Mouse (Mus musculus): ENCODE data around the gene Lrrc8d.

Gene Lrrc8d

DNA sequence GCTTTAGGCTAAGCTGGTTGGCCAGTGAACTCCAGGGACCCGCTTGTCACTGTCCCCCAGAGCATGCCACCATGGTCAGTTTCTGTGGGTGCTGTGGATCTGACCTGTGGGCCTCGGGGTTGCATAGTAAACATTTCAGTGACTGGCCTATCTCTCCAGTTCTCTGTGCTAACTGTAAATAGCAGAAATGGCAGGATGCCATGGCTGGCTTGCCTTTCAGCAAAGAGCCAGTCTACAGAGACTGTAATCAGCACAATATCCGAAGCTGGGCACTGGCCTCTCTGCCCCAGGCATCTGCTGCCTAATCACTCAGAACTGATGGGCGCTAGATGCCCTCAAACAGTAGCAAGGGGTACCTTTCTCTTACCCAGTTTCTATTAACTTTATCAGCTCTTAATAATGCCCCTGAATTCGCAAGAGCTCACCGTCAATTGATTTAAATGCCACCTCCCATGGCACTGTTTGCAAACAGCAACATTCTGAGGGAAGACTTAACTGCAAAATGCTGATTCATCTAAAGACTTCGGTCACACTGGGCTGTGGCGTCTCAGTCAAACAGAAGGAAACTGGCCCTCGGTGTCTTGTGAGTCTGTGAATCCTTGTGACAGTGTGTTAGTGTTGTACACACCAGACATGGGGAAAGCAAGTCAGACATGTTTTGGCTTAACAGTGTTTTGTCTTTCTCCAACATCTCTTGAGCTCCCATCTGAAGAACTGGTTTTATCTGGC, 117.6 kb downstream of the Lrrc8d start:
- DNase-seq (ENCODE audit: low read depth, low spot score): no peak

DNA sequence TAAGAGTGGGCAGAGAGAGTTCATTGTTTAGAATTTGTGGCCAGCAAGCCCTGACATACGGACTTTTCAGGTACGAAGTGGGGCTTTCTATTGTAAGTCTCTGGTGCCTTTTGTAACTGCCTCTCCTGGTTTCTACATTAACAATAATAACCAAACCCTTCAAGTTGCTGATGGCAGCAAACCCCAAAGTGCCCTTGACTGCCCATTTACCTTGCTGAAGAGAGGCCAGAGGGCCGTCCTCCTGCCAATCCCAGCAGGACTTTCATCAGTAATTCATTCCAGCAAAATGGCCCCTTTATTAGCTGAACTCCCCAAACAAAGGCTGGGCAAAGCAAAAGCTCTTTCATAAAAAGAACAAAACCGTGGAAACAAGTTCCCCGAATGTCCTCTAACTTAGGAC, 118.6 kb downstream of the Lrrc8d start:
- no peak for DNase-seq (ENCODE audit: low read depth, low spot score)

DNA sequence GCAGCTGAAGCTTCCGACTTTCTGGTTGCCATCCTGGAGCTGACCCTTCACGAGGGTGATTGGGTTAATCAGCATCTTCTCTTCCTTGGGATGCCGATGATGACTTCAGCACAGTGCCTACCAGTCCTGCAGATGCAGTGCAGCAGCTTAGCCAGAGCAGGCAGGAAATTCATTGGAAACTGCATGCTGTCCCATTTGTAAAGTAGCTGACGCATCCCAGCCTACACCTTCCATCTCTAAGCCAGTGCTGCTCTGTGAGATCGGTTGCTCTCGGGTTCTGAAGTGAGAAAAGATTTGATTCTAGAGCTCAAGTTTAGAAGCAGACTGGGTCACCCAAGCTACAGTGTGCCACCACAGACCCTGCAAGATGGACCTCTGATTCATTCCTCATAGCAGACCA, 121.6 kb downstream of the Lrrc8d start:
- DNase-seq (ENCODE audit: low read depth, low spot score): no peak

DNA sequence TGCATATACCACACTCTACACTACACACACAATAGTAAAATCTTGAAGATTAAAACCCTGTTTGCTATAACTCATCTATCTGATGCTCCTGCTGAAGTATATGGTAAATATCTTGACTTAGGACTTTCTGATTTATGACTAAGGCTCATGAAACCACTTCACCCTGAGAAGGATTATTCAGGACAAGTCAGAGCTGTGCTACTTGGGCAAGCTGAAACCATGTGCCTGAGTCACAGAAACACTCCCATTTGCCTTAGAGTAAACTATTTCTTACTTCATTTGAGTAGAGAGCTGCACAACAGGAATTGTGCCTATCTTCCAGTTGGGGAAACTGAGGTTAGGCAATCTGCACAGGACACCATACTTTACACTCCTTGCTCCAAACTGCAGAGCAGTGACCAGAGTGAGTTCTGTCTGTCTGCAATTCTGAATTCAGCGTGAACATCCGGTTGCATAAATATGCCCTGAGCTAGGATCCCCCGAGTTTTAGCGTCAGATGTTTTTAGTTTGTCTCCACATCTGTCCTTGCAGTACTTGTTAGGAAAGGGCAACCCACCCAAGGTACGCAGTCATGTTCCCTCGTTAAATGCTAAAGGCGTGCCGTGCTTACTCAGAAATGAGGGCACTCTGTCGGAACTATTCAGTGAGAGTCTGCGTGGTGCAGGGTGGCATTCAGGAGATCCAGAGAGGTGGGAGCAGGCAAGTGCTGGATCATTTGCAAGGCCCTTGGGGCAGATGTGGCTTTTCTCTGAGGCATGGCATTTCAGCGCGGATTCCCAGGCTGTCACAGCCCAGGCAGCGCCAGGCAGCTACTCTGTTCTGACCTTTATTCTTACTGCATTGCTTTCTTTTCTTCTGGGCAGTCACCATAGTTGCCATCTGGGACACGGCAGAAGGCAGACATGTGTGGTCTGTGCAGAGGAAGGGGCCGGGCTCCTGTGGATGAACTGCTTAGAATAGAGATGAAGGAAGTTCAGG, 123.0 kb downstream of the Lrrc8d start:
- no peak for DNase-seq (ENCODE audit: low read depth, low spot score)

DNA sequence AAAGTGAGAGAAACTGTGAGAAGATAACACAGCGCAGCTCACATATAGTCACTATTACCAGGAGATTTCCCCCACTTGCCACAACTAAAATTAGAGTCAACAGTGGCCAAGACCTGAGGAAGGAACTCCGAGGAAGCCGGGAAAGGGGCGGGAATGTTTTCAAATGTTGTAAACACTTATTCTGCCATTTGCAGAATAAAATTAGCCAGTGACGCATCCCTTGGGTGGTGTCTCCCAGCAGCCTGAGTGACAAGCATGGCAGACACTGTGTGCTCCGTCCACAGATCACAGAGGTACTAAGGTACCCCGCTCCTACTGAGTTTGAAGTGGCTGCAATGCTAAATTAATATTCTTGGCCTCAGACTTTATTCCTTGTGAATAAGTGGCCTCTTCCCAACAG, 124.5 kb downstream of the Lrrc8d start:
- no peak for DNase-seq (ENCODE audit: low read depth, low spot score)

DNA sequence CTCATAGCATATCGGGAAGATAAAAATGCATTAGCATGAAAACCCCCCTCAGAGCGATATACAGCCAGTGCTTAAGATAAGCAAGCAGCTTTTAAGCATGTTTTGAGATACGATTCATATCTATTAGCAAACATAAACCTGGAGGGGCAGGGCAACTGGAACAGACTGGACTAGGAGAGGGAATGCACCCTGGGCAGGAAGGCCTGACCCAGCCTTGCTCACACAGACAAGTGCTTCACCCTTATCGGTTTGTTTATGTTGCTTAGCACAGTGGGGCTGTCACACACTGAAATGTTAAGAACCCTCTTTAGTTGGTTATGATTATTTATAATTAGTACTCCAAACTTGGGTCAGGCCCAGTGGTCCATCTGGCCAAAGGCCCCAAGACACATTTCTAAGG, 125.1 kb downstream of the Lrrc8d start:
- no peak for DNase-seq (ENCODE audit: low read depth, low spot score)

DNA sequence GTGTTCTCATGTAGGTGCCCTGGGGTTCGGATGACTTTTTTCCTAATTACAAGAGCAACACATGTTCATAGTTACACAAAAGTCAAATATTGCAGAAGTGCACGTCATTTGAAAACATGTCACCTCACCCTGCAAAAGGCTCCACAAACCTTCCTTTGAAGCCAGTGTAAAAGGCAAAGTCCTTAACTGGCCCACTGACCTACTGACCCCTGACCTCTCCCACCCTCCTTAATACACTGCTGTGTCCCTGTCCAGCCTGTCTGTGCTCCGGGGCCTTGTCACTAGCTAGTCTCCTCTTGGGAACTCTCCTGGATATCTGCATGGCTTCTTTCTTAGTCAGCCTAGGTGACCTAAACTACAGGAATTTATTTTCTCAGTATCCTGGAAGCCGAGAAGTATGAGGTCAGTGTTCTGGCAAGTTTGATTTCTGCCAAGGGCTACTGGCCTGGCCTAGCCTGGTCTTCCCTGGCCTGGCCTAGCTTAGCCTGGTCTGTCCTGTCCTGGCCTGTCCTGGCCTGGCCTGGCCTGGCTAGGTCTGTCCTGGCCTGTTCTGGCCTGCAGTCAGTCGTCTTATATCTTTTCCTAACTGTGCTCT, 127.2 kb downstream of the Lrrc8d start:
- no peak for DNase-seq (ENCODE audit: low read depth, low spot score)

DNA sequence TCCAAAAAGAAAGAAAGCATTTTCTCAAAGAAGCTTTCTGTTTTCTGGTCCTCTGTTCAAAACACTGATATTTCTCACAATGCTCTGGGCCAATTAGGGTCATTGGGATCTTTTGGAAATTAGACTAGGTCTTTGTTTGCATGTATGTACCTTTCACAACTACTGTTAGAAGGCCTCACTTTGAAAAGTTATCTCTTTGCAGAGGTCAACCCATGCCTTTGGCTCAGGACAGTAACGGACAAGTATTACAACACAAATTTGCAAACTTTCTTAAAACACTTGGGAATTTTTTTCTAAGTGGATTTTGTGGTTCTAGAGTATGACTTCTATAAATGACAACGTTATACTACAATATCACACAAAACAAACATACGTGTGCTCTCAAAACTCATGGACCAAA, 128.3 kb downstream of the Lrrc8d start:
- no peak for DNase-seq (ENCODE audit: low read depth, low spot score)

DNA sequence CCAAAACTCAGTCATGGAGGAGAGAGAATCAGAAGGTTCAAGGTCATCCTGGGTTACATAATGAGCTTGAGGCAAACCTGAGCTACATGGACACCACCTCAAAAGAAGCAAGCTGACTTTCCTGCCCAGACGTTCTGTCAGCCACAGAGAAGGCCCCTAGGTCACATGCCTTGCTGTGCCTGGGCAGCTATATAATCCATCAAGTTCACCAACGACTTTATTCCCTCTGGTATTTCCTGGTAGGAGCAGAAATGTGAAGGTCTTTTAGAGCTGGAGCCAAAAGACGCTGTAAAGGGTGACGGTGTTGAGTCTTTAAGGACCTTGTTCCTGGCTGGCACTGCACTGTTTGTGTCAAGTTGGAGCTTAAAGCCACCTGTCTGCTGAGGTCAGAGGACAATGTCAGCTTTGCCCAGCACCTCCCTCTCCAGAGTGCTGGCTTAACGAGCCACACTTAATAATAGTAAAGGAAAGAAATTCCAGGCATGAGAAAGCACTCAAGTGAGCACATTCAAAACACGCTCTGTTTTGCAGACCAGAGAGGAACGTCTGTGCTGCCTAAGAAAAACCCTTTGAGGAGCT, 129.3 kb downstream of the Lrrc8d start:
- DNase-seq (ENCODE audit: low read depth, low spot score): no peak

DNA sequence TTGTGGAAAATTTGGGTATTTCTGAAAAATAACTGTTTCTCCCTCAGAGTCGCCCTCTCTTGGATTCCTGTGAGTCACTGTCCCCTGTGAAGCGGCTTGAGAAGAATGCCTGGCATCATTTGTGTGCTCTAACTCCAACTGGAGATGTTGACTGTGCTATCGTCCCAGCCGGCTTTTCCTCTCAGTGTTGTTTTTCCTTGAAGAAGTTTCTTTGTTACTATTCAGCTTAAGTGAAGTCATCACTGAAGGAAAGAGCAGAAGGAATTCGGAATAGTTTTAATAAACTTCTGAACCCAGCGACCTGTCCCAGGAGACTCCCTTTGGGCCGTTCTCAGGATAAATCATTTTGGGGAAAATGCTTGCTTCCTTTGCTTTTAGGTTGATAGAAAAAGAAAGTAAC, 132.4 kb downstream of the Lrrc8d start:
- DNase-seq (ENCODE audit: low read depth, low spot score): no peak

DNA sequence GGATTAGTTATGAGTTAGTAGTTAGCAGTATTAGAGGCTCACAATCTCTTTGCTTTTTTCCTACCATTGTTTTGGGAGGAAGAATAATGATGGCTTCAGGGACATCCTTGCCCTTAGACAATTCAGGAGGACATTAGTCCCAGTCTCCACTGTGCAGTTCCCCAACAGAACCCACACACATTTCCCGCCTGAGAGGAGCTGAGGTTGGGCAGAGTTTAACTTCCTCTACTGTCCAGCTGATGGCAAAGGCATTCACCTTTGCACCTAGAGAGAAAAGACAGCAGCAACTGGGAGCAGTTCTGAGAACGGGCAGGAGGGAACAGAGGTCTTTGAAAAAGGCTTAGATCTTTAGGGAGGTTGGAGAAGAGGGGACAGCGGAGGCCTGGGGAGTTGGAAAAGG, 134.2 kb downstream of the Lrrc8d start:
- no peak for DNase-seq (ENCODE audit: low read depth, low spot score)

DNA sequence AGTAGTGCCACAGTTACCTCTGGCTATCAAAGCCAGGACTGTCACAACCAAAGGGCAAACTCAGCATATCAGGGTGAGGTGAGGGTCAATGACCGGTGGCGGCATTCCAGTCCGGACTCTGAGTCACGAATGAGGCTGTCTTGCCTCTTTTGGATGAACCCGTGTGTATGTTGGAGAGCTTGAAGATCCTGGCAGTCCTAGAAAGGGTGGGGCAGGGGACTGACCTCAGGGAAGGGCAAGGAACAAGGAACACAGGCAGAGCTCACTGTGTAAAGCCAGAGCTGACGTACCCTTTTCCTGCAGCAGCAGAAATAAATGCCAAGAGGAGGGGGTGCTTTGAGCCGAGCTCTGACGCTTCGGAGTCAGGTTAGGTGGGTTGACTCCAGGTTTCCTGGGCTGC, 136.2 kb downstream of the Lrrc8d start:
- DNase-seq (ENCODE audit: low read depth, low spot score): no peak

DNA sequence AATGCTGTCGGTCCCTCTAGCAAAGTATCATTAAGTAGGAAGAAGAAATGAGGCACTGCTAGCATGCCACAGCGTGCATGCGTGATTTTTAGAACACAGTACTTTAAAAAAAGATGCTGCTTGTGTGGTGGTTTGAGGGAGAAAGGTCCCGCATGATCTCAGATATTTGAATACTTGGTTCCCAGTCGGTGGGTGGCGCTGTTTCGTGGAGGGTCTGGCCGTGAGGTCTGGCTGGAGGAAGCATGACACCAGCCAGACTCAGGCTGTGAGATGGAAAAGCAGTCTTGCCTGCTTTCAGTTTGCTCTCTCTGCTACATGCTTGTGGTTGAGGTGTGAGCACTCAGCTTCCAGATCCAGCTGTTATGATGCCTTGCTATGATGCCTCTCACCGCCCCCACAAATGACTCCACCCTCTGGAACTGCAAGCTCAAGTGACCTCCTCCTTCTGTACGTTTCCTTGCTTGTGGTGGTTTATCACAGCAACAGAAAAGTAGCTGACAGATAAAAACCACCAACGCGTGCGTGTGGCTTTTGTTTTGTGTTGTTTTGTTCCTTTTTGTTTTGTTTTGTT, 140.1 kb downstream of the Lrrc8d start:
- DNase-seq (ENCODE audit: low read depth, low spot score): no peak

DNA sequence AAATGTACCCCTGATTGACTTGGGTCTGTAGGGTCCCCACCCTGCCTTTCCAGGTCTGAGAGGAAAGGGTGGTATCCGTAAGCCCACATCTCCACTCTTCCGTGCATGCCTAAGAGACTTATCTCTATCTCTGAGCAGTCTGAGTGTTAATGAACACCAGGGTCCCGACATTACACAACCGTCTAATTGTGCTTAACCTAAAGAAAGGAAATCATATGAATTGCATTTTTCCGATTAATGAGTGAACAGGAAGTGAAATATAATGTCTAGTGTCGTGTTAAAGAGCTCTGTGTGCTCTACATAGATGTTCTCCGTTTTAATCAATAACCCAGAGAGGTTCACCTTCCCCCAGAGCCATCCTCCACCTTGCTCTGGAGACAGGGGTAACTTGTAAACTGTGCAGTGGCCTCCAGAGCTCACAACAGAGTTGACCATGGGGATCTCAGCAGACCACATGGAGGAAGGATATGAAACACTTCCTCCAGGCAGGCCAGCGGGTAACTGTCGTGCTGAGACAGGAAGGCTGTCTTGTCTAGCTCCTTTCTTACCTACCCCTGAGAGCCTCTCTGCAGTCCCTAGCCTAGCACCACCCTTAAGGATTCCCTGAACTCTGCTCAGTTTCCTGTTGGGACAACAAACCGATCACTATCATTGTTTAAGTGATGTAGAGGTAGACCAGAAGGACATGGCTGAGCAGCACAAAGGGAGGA, 144.4 kb downstream of the Lrrc8d start:
- DNase-seq (ENCODE audit: low read depth, low spot score): no peak

DNA sequence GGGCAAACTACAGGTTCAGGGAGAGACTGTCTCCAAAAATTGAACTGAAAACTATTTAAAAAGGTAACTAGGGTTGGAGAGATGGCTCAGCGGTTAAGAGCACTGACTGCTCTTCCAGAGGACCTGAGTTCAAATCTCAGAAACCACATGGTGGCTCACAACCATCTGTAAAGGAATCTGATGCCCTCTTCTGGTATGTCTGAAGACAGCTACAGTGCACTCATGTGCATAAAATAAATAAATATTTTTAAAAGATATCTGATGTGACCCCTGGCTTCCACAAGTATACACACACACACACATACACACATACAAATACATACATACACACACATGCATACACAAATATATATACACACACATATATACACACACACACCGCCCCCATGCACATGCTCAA, 145.3 kb downstream of the Lrrc8d start:
- no peak for DNase-seq (ENCODE audit: low read depth, low spot score)

DNA sequence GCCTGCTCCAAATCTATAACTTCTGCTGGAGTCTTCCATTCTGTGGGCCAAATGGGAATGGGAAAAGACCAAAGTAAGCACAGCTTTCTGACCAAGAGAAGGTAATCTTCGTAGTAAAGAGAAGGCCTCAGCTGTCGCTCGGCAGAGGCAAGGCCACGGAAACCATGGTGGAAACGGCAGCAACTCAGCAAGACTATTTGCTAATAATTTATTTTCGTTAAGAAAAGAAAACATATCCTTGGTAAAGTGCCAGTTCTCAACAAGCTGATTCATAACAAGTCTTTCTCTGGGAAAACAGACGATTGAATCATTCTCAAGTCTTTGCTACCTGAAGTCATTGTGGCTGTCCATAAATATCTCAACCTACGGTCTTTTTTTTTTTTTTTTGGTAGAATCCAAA, 148.0 kb downstream of the Lrrc8d start:
- no peak for DNase-seq (ENCODE audit: low read depth, low spot score)

DNA sequence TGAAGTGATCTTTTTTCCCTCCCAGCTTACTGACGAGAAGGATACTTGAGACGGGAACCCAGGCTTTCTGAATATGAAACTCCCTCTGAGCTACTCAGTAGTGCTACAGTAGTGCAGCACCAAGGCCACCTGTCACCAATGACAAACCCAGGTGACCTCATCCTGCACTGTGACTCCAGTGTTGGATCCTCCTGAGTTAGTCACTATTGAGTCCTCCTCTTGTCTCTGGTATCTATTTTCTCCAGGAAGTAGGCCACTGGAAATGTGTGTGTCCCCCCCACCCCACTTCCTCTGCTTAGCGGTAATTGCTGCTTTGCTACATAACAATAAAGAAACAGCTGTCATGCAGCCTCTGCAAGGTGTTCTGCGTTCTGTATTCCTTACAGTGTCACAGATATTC, 149.5 kb downstream of the Lrrc8d start:
- no peak for DNase-seq (ENCODE audit: low read depth, low spot score)

DNA sequence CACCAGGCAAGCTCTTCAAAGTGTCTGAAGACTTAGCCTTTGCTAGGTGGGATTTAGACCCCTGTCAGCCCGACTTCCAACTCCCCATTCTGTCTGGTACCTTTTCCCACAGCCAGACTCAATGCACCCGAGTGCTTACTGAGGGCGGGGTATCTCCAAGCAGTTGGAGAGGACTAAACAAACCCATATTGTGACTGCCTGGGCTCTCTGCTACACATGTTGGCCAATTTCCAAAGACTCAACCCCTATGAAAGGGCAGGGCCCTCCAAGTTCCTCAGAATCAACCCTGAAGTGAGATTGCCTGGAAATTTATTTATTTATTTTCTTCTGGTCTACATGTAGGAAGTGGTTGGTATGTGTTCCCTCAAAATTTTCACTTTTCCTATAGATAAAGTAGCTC, 149.9 kb downstream of the Lrrc8d start:
- no peak for DNase-seq (ENCODE audit: low read depth, low spot score)

DNA sequence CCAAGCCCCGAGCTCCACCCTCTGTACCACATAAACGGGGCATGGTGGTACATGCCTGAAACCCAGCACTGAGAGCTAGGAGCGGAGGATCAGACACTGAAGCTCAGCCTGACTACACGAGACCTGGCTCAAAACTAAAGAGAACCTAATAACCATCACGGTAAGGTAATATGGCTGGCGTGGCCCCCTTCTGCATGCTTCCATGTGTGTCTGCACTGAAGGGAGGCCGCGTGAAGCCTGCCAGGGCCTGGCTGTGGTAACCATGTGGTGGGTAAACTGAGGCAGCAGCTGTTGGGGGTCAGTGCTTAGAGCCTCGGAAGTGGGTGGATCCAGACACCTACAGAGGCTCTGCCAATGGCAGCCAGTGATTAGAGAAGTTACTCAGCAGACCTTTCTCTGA, 153.5 kb downstream of the Lrrc8d start:
- no peak for DNase-seq (ENCODE audit: low read depth, low spot score)

DNA sequence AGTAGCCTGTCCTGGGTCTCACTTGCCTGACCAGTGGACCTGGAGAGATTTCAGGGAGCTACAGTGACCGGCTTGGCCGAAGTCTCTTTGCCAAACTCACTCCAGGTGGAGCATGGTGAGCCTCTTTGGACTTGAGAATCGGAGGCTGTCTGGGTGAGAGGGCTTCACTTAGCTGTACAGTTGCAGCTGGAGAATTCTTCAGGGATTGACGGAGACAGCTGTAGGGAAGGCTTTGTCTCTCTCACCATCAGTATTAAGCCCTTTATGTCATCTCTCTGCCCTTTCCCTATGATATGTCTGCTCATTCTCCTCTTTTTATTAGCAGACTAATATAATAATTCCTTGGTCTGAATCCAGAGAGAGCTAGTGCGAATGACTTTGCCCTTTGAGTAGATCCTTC, 157.7 kb downstream of the Lrrc8d start:
- DNase-seq (ENCODE audit: low read depth, low spot score): no peak

Measured in telencephalon, adult 2 months (tissue).